Comparison of ENCODE assay signal across 7 mouse cellular contexts in genomic region chr9:57944572-57944971, GRCm38 (mm10). TPM values are rescaled to one million over a fixed set of nuclear protein-coding genes. Genes with fewer than 3 reads are reported as not detected.
A peak's percentile ranks its signal among the peaks of the same experiment; 100 is the strongest.
DNase-seq lines count a peak whose midpoint lies in the region; ATAC-seq and TF ChIP-seq lines count a peak whose summit lies in the region.

No protein-coding gene starts in this region.

- 26% methylated on average over 5 of the region's 5 CpGs for WGBS in midbrain, embryonic 14.5 days
- 27% methylated on average over 5 of the region's 5 CpGs for WGBS in midbrain, embryonic 15.5 days
- WGBS in lung, embryonic 14.5 days = 22% methylated on average over 5 of the region's 5 CpGs

- H3K27me3 ChIP-seq in midbrain, embryonic 14.5 days (ENCODE audit: control insufficient read depth, insufficient read depth, low read length) = 0 out of 2 replicates have a peak, but pooled peaks cover 5% of the 10 kb centered on the region
- peaks cover 5% of the 10 kb centered on the region; the same call in 1 of the 2 replicates for H3K27me3 ChIP-seq in midbrain, embryonic 15.5 days (replicated peaks)
- peaks cover 32% of the 10 kb centered on the region for H3K27me3 ChIP-seq in lung, embryonic 14.5 days (ENCODE audit: insufficient read depth, low read length)
- H3K27me3 ChIP-seq in splenic B cell, adult 2 months (ENCODE audit: control insufficient read depth, insufficient read depth, low read length, poor library complexity, severe bottlenecking) = no peaks in the 10 kb centered on the region

- no peak overlapping the region for H3K9ac ChIP-seq in midbrain, embryonic 14.5 days (replicated peaks; ENCODE audit: low read length)
- H3K9ac ChIP-seq in midbrain, embryonic 15.5 days = no peak overlapping the region
- H3K9ac ChIP-seq in lung, embryonic 14.5 days = no peak overlapping the region

- H3K4me2 ChIP-seq in midbrain, embryonic 14.5 days (ENCODE audit: low read length) = no peak overlapping the region
- H3K4me2 ChIP-seq in midbrain, embryonic 15.5 days = no peak overlapping the region
- no peak overlapping the region for H3K4me2 ChIP-seq in lung, embryonic 14.5 days

- no peak overlapping the region for H3K4me3 ChIP-seq in midbrain, embryonic 14.5 days (replicated peaks; ENCODE audit: low read depth, low read length)
- no peak overlapping the region for H3K4me3 ChIP-seq in midbrain, embryonic 15.5 days
- no peak overlapping the region for H3K4me3 ChIP-seq in lung, embryonic 14.5 days (ENCODE audit: low read depth, low read length)

- H3K4me1 ChIP-seq in midbrain, embryonic 14.5 days (ENCODE audit: control insufficient read depth, insufficient read depth, low read length) = peaks cover 32% of the 10 kb centered on the region
- peaks cover 48% of the 10 kb centered on the region for H3K4me1 ChIP-seq in midbrain, embryonic 15.5 days
- no peaks in the 10 kb centered on the region for H3K4me1 ChIP-seq in lung, embryonic 14.5 days (ENCODE audit: insufficient read depth)

- no peaks in the 10 kb centered on the region for H3K9me3 ChIP-seq in midbrain, embryonic 14.5 days (ENCODE audit: control insufficient read depth, low read length)
- no peaks in the 10 kb centered on the region for H3K9me3 ChIP-seq in midbrain, embryonic 15.5 days
- no peaks in the 10 kb centered on the region for H3K9me3 ChIP-seq in lung, embryonic 14.5 days (ENCODE audit: low read depth, low read length)

- H3K36me3 ChIP-seq in midbrain, embryonic 14.5 days (ENCODE audit: control insufficient read depth, insufficient read depth, low read length) = no peaks in the 10 kb centered on the region
- no peaks in the 10 kb centered on the region for H3K36me3 ChIP-seq in midbrain, embryonic 15.5 days (replicated peaks)
- no peaks in the 10 kb centered on the region for H3K36me3 ChIP-seq in lung, embryonic 14.5 days (ENCODE audit: insufficient read depth)
- no peaks in the 10 kb centered on the region for H3K36me3 ChIP-seq in splenic B cell, adult 2 months (ENCODE audit: control insufficient read depth, insufficient read depth, low read length, poor library complexity, severe bottlenecking)

- no peak for ATAC-seq in midbrain, embryonic 14.5 days (ENCODE audit: low FRiP score, low TSS enrichment)
- no peak for ATAC-seq in midbrain, embryonic 15.5 days (replicated peaks)
- no peak for ATAC-seq in lung, embryonic 14.5 days (ENCODE audit: insufficient read depth)

- no peak overlapping the region for H3K27ac ChIP-seq in midbrain, embryonic 14.5 days (replicated peaks; ENCODE audit: low read depth, low read length)
- H3K27ac ChIP-seq in midbrain, embryonic 15.5 days = no peak overlapping the region
- H3K27ac ChIP-seq in lung, embryonic 14.5 days (ENCODE audit: low read depth) = no peak overlapping the region

- peak; percentile 74 for DNase-seq in midbrain, embryonic 14.5 days
- DNase-seq in R1 (ENCODE audit: low read depth, low spot score) = peak; percentile 70
- peak; percentile 84 for DNase-seq in cerebellum, adult 9-10 months
- DNase-seq in heart, postnatal 4 days = peak; percentile 82
- peak; percentile 71 for DNase-seq in lung, embryonic 14.5 days
- DNase-seq in splenic B cell, adult 2 months (ENCODE audit: low read depth, low spot score) = peak; percentile 82

- TF ChIP-seq CTCF in lung, embryonic 14.5 days (IDR thresholded peaks at IDR 0.05; ENCODE audit: low read depth) = peak; percentile 70

RNA-seq across cellular contexts. Expression of gene Sema7a, which starts 4.7 kb away (rescaled TPM):
- polyA plus RNA-seq in midbrain, embryonic 14.5 days (2014; fragmentation: Nextera tagmentation; extraction: Ambion mirVana) = 3.2 and 3.7 TPM in 2 replicates
- polyA plus RNA-seq in midbrain, embryonic 15.5 days (2015; fragmentation: Nextera tagmentation; extraction: Ambion mirVana) = 2.1 and 2.3 TPM in 2 replicates
- 10 to 100 TPM; 26.0 to 30.1 TPM for total RNA-seq in heart, postnatal 4 days (2021)
- 1.0 TPM in 2 replicates for polyA plus RNA-seq in lung, embryonic 14.5 days (2014; fragmentation: Nextera tagmentation; extraction: Ambion mirVana)

RNA-seq across cellular contexts. Expression of gene Ubl7, which starts 33.8 kb away (rescaled TPM):
- 165 and 172 TPM in 2 replicates for polyA plus RNA-seq in midbrain, embryonic 14.5 days (2014; fragmentation: Nextera tagmentation; extraction: Ambion mirVana)
- 181 and 183 TPM in 2 replicates for polyA plus RNA-seq in midbrain, embryonic 15.5 days (2015; fragmentation: Nextera tagmentation; extraction: Ambion mirVana)
- 10 to 100 TPM; 66.3 to 66.5 TPM for total RNA-seq in heart, postnatal 4 days (2021)
- polyA plus RNA-seq in lung, embryonic 14.5 days (2014; fragmentation: Nextera tagmentation; extraction: Ambion mirVana) = 101 and 107 TPM in 2 replicates
